Mouse (Mus musculus) lung, embryonic 14.5 days (tissue): ENCODE results near the gene Proser1. TPM values are rescaled to one million over a fixed set of nuclear protein-coding genes. Genes with fewer than 3 reads are reported as not detected.
A peak's percentile ranks its signal among the peaks of the same experiment; 100 is the strongest.

ENCODE experiments used
- ATAC-seq: fragments of 200-750 bp; cut with Nextera tagmentation; 2 replicates; pipeline ENCODE4 v1.8.0; 2017; ENCODE audit warnings: mild to moderate bottlenecking, moderate TSS enrichment, moderate library complexity; ENCODE audit not compliant: insufficient read depth
- DNase-seq: peaks from one replicate; pipeline ENCODE4 v3.0.0-alpha.2; 2015
- H3K27ac ChIP-seq: fragments of 300-500 bp; sonication (generic); 2 replicates; pipeline ENCODE4 v1.5.1; 2014; ENCODE audit warnings: low read depth, mild to moderate bottlenecking, moderate library complexity
- H3K27me3 ChIP-seq: fragments of 300-500 bp; sonication (generic); 2 replicates; pipeline ENCODE4 v1.6.1; 2014; ENCODE audit warnings: low read length, control low read depth; ENCODE audit not compliant: insufficient read depth
- H3K36me3 ChIP-seq: fragments of 300-500 bp; sonication (generic); 2 replicates; pipeline ENCODE4 v1.6.1; 2014; ENCODE audit warnings: control low read depth; ENCODE audit not compliant: insufficient read depth
- H3K4me1 ChIP-seq: fragments of 300-500 bp; sonication (generic); 2 replicates; pipeline ENCODE4 v1.6.1; 2014; ENCODE audit warnings: antibody characterized with exemption, control low read depth; ENCODE audit not compliant: insufficient read depth
- H3K4me2 ChIP-seq: fragments of 300-500 bp; sonication (generic); 2 replicates; pipeline ENCODE4 v1.6.1; 2014; ENCODE audit warnings: mild to moderate bottlenecking
- H3K4me3 ChIP-seq: fragments of 300-500 bp; sonication (generic); 2 replicates; pipeline ENCODE4 v1.5.1; 2014; ENCODE audit warnings: low read depth, low read length
- H3K9ac ChIP-seq: fragments of 300-500 bp; sonication (generic); 2 replicates; pipeline ENCODE4 v1.6.1; 2014
- H3K9me3 ChIP-seq: fragments of 300-500 bp; sonication (generic); 2 replicates; pipeline ENCODE4 v1.6.1; 2016; ENCODE audit warnings: low read depth, low read length, control low read depth
- CTCF ChIP-seq: IDR thresholded peaks from 2 replicates; pipeline ENCODE4 v1.5.1; 2016; ENCODE audit warnings: antibody characterized with exemption, low read depth
- WGBS: fragments of 180-500 bp; shearing (Covaris S2); extraction: QIAGEN DNeasy Blood & Tissue Kit; methylation state at CpG from one replicate; pipeline ENCODE4 v1.1.7; 2014; 5-methylcytosine and 5-hydroxymethylcytosine counted together
- polyA plus RNA-seq: library from polyadenylated mRNA; unstranded; fragments of >200 nt; fragmentation: Nextera tagmentation; extraction: Ambion mirVana; gene quantifications from 2 replicates; pipeline ENCODE4 v1.2.1, GENCODE M21; 2014

The Proser1 gene
- polyA plus RNA-seq, 1 experiment from 2014 or later, result 21.9 TPM

DNA sequence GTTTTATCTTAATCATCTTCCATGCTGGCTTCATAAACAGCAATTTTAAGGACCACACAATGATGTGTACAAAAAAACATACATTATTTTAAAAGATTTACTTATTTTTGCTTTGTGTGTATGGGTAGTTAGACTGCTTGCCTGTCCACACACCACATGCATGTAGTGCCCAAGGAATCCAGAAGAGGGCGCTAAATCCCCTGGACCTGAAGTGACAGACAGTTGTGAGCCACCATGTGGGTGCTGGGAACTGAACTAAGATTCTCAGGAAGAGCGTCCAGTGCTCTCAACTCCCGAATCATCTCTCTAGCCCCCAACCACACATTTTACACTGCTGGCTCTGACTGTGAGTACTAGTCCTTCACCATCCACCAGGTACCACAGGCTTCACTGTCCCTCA, 28.9 kb upstream of the Proser1 start:
- TF ChIP-seq CTCF, result peak; percentile 11; the same call in 1 of the 2 replicates
- WGBS, result 70% methylated on average over 3 of the region's 3 CpGs
- ATAC-seq, result no peak

DNA sequence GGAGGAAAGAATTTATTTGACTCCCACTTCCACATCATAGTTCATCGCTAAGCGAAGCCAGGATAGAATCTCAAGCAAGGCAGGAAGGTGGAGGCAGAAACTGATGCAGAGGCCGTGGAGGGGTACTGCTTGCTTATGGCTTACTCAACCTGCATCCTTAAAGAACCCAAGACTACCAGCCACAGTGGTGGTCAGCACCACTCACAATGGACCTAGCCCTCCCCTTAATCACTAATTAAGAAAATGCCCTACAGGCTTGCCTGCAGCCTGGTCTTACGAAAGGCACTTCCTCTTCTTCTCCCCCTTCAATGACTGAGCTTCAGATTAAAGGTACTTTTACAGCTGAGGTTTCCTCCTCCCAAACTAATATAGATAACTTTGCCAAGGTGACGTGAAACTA, 26.9 kb upstream of the Proser1 start:
- Histone ChIP-seq H3K9me3 (no peaks in the 10 kb centered on the region), H3K36me3 (no peaks in the 10 kb centered on the region)

More for the DNA sequence above, 28.9 kb upstream of the Proser1 start:
- H3K4me1 ChIP-seq, result no peaks in the 10 kb centered on the region
- H3K4me2 ChIP-seq, result no peak overlapping the region
- H3K27me3 ChIP-seq, result no peaks in the 10 kb centered on the region
- no peaks in the 10 kb centered on the region for H3K36me3 ChIP-seq
- no peaks in the 10 kb centered on the region for H3K9me3 ChIP-seq
- no peak overlapping the region for H3K4me3 ChIP-seq
- no peak overlapping the region for H3K27ac ChIP-seq
- H3K9ac ChIP-seq, result no peak overlapping the region
- DNase-seq, result no peak

DNA sequence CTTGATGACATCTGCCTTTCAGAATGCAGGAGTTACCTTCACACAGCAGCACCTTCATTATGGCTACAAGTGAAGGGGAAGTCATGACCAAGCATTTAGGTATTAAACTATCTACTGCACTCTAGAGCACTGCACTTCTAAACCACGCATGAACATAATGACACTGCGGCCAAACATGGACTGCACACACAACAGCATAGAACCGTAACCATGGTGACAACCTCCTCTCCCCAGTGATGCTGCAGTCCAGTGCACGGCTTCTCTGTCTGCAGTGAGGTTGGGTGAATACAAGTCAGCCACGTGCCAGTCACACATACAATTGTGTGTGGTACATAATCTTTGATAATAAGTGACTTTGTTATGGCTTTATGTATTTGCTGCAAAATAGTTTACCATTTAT, 17.9 kb upstream of the Proser1 start:
- 80% methylated on average over 5 of the region's 5 CpGs for WGBS
- no peaks in the 10 kb centered on the region for H3K9me3 ChIP-seq

More for the DNA sequence above, 26.9 kb upstream of the Proser1 start:
- ATAC-seq (no peak), DNase-seq (no peak)
- Histone ChIP-seq H3K27ac (no peak overlapping the region), H3K27me3 (no peaks in the 10 kb centered on the region), H3K4me1 (no peaks in the 10 kb centered on the region), H3K9ac (no peak overlapping the region), H3K4me2 (no peak overlapping the region), H3K4me3 (no peak overlapping the region)
- WGBS, result 64% methylated on average over 5 of the region's 5 CpGs
- TF ChIP-seq CTCF, result no peak

DNA sequence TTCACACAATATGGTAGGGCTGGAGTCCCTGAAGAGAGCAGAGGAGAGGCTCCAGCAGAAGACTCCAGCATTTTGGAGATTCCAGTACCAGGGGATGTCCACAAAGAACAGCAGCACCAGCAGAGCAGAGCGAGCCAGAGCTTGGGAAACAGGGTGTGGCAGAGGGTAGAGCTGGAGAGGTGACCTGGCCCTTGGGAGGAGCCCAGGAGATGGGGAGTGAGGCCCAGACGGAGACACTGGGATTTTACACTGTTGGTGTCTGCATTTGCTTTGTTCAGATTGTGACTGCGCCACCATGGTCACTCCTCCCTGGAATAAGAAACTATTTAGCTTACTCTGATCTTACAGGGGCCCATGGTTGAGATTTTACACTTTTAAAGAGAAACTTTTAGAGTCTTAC, 16.7 kb upstream of the Proser1 start:
- H3K4me1 ChIP-seq, result no peaks in the 10 kb centered on the region; the same call in 1 of the 2 replicates
- no peak for DNase-seq
- H3K27ac ChIP-seq, result no peak overlapping the region
- no peak overlapping the region for H3K4me3 ChIP-seq
- no peak for ATAC-seq
- WGBS, result 79% methylated on average over 3 of the region's 3 CpGs
- no peak overlapping the region for H3K9ac ChIP-seq
- TF ChIP-seq CTCF, result no peak
- no peak overlapping the region for H3K4me2 ChIP-seq
- no peaks in the 10 kb centered on the region for H3K9me3 ChIP-seq
- H3K27me3 ChIP-seq, result no peaks in the 10 kb centered on the region
- H3K36me3 ChIP-seq, result peaks cover 31% of the 10 kb centered on the region

More for the DNA sequence above, 17.9 kb upstream of the Proser1 start:
- Histone ChIP-seq H3K4me1 (no peaks in the 10 kb centered on the region; the same call in 1 of the 2 replicates), H3K9ac (no peak overlapping the region), H3K36me3 (peaks cover 18% of the 10 kb centered on the region), H3K27ac (no peak overlapping the region), H3K4me2 (no peak overlapping the region), H3K27me3 (no peaks in the 10 kb centered on the region), H3K4me3 (no peak overlapping the region)
- no peak for TF ChIP-seq CTCF
- ATAC-seq, result no peak
- no peak for DNase-seq

DNA sequence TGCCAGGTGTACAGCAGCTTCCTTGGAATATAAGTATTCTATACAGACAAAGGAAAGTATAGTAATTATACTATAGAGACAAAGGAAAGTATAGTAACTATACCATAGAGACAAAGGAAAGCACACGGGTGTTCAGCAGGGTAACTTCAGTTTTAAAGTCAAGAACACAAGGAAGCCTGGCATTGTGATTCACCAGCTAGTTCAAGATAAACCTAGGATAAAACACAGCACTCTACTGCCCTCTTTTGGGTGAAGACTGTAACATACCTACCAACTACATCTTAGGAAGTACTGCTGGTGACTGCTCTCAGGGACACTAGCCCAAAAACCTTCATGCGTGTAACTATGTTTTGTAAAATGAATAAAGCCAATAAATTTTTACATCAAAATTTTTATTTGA, 15.3 kb upstream of the Proser1 start:
- H3K4me3 ChIP-seq, result no peak overlapping the region
- peak; percentile 65 for ATAC-seq
- 16% methylated on average over 2 of the region's 2 CpGs for WGBS
- no peak overlapping the region for H3K9ac ChIP-seq
- H3K4me2 ChIP-seq, result no peak overlapping the region
- peak; percentile 82 for TF ChIP-seq CTCF
- no peak overlapping the region for H3K27ac ChIP-seq
- no peaks in the 10 kb centered on the region for H3K9me3 ChIP-seq
- DNase-seq, result peak; percentile 95
- peaks cover 45% of the 10 kb centered on the region for H3K36me3 ChIP-seq
- H3K4me1 ChIP-seq, result no peaks in the 10 kb centered on the region; the same call in 1 of the 2 replicates
- H3K27me3 ChIP-seq, result no peaks in the 10 kb centered on the region

DNA sequence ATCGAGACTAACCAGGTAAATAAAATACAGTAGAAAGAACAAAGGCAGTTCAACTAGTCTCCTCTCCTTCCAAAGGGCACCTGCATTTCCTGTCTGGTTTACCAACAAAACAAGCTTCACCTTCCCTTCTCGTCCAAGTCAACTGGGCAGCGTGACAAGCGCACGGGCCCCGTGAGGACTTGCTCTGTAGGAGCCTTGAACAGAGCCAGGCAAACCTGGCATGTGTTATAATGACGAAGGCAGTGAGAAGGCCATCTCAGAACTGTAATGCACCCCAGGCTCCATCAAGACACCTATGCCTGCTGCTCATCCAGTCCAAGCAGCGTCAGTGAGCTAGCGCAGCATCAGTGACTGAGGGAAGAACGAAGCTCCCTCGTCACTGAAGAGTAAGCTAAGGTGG, 12.8 kb upstream of the Proser1 start:
- ATAC-seq, result no peak
- no peak for DNase-seq
- Histone ChIP-seq H3K4me1 (no peaks in the 10 kb centered on the region; the same call in 1 of the 2 replicates), H3K9me3 (no peaks in the 10 kb centered on the region), H3K36me3 (peaks cover 69% of the 10 kb centered on the region), H3K9ac (no peak overlapping the region), H3K4me3 (no peak overlapping the region), H3K27ac (no peak overlapping the region), H3K4me2 (no peak overlapping the region), H3K27me3 (no peaks in the 10 kb centered on the region)
- 91% methylated on average over 11 of the region's 11 CpGs for WGBS
- no peak for TF ChIP-seq CTCF

DNA sequence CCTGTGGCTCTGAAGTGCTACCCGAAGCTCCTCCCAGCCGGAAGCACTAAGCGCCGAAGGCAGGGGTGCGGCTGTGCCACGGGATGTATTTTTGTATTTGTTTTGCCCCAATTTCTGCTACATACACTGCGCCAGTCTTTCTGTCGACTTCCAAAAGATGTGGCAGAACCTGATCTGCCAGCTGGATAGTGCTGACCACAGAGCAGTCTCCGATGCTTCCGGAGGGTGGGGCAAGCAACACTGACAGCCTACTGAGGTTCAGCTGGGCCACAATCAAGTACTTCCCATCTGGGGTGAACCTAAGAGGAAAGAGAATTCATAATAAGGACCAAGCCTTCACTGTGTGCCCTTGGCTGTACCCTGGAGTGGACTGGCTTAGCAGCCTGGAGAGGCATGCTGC, 11.1 kb upstream of the Proser1 start:
- Histone ChIP-seq H3K4me3 (no peak overlapping the region), H3K27me3 (no peaks in the 10 kb centered on the region), H3K36me3 (peaks cover 84% of the 10 kb centered on the region), H3K4me1 (no peaks in the 10 kb centered on the region; the same call in 1 of the 2 replicates), H3K4me2 (no peak overlapping the region), H3K27ac (no peak overlapping the region), H3K9ac (no peak overlapping the region), H3K9me3 (no peaks in the 10 kb centered on the region)
- WGBS, result 83% methylated on average over 10 of the region's 10 CpGs
- TF ChIP-seq CTCF, result no peak
- DNase-seq, result no peak
- ATAC-seq, result no peak

DNA sequence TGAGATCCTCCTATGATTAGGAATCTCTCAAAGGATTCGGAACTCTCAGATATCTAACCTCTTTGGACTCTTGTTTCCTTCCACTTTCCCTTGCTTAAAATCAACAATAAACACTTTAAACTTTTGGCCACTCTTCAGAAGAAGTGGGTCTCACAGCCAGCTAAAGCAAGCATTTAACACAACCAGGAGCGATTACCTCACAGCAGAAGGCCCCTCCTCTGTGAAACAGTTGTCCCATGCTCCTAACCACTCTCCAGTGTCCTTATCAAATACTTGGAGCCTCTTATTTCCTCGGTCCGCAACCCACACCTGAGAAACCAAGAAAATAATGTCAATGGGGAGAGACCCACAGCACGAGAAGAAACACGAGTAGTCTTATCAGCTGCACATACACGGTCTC, 10.1 kb upstream of the Proser1 start:
- Histone ChIP-seq H3K4me3 (no peak overlapping the region), H3K4me1 (no peaks in the 10 kb centered on the region), H3K27me3 (no peaks in the 10 kb centered on the region), H3K36me3 (peaks cover 92% of the 10 kb centered on the region), H3K9me3 (no peaks in the 10 kb centered on the region), H3K27ac (no peak overlapping the region), H3K4me2 (no peak overlapping the region), H3K9ac (no peak overlapping the region)
- no peak for ATAC-seq
- no peak for TF ChIP-seq CTCF
- DNase-seq, result no peak
- WGBS, result 82% methylated on average over 7 of the region's 7 CpGs
